Mouse (Mus musculus): ENCODE measurements around the gene Tubb4b. TPM values are rescaled to one million over a fixed set of nuclear protein-coding genes. Genes with fewer than 3 reads are reported as not detected.

Tubb4b gene
- polyA plus RNA-seq, 1 experiment from 2014 or later: 823 TPM

GRCm38 (mm10) chr2:25225811-25226379, 1.4 kb upstream of the Tubb4b start:
- H3K27me3 ChIP-seq (replicated peaks; ENCODE audit: control insufficient read depth, insufficient read depth, low read length): no peaks in the 10 kb centered on the region
- WGBS: 77% methylated on average over 8 of the region's 8 CpGs
- peak overlapping the region; percentile 74 for H3K9ac ChIP-seq (ENCODE audit: low read depth, low read length)
- H3K36me3 ChIP-seq (ENCODE audit: control insufficient read depth, insufficient read depth, low read length): peaks cover 9% of the 10 kb centered on the region
- DNase-seq (ENCODE audit: low spot score): no peak
- no peak for ATAC-seq (replicated peaks; ENCODE audit: low FRiP score)
- H3K4me2 ChIP-seq: peak overlapping the region; percentile 68
- peaks cover 6% of the 10 kb centered on the region for H3K4me1 ChIP-seq (replicated peaks; ENCODE audit: control insufficient read depth, insufficient read depth, low read length)
- peak overlapping the region; percentile 82 for H3K4me3 ChIP-seq (ENCODE audit: low read depth, low read length)
- peak overlapping the region; percentile 95 for H3K27ac ChIP-seq (ENCODE audit: low read depth, low read length)
- H3K9me3 ChIP-seq (ENCODE audit: control insufficient read depth, low read length): no peaks in the 10 kb centered on the region

DNA sequence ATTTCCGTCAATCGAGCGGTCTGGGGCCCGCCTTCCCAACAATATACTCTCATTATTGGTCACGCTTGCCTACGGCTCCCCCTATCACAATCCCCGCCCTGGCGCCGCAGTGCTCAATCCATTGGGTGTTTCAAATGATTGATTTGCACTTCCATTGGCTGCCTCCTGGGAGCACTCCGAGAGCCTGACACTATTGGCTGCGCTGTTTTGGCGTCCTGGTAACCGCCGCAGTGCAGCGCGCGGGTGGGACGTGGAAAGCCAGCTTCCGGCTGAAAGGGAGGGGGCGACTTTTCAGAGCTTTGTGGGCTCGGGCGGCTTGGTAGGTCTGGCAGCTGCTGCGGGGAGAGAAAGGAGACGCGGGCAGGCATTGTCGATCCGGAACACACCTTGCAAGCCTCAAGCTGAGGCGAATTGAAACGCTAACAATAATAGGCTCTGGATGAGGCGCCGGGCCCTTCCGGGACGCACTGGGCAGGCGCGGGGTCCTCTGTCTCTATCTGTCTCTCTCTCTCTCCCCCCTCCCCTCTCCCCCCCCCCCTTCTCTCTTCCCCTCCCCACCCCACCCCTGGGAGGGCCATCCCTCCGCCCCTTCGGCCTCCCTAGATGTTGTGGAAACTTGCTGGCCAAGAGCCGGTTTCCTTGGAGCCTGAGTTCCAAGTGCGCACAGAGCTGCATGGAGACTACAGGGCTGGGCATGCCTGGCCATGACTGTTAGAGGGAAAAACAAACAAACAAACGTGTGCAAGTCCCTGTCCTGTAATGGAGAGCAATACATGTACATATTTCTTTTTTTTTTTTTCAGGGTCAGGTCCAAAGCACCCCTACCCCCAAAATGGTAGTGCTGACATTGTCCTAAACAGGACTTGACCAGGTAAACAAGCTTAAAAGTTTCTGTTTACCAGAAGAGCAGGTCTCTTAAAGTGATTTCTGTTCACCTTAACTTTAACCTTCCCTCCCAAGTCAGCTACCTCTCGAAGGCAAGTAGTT, 557 bp upstream of the Tubb4b start:
- 2% methylated on average over 40 of the region's 41 CpGs for WGBS
- ATAC-seq (replicated peaks; ENCODE audit: low FRiP score) (peak; percentile 91), DNase-seq (ENCODE audit: low spot score) (peak; percentile 96)
- Histone ChIP-seq H3K4me1 (replicated peaks; ENCODE audit: control insufficient read depth, insufficient read depth, low read length) (peaks cover 6% of the 10 kb centered on the region), H3K27ac (ENCODE audit: low read depth, low read length) (peak overlapping the region; percentile 95), H3K9me3 (ENCODE audit: control insufficient read depth, low read length) (no peaks in the 10 kb centered on the region), H3K36me3 (ENCODE audit: control insufficient read depth, insufficient read depth, low read length) (peaks cover 9% of the 10 kb centered on the region), H3K27me3 (replicated peaks; ENCODE audit: control insufficient read depth, insufficient read depth, low read length) (no peaks in the 10 kb centered on the region), H3K4me2 (peak overlapping the region; percentile 68), H3K4me3 (ENCODE audit: low read depth, low read length) (peak overlapping the region; percentile 82), H3K9ac (ENCODE audit: low read depth, low read length) (peak overlapping the region; percentile 74)

DNA sequence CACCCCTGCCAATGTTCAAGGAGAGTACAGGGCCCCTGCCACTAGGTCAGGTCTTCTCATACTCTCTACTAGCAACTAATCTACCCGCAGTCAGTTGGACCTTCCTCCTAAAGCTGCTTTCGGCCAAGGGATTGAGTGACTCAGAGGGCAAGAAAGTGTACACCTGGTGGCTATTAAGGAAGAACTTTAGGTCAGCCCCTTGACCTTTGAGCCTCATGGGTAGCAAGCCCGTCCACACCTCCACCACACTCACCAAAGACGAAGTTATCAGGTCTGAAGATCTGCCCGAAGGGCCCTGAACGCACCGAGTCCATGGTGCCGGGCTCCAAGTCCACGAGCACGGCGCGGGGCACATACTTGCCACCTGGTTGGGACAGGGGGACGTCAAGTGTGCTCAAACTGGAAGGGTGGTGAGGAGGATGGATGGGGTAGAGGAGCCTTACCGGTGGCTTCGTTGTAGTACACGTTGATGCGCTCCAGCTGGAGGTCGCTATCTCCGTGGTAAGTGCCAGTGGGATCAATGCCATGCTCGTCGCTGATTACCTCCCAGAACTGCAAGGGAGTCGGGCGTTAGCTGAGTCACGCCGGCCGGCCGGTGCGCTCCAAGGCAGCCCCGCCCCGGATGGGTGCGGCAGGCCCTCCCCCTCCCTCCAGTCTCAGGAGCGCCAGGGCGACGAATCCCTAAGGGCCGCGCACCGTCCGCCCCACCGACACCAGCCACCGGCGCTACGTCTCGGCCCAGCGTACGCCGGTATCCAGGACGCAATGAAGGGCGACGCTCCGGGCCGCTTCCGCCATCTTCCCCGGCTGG, 616 bp downstream of the Tubb4b start:
- Histone ChIP-seq H3K36me3 (ENCODE audit: control insufficient read depth, insufficient read depth, low read length) (peaks cover 9% of the 10 kb centered on the region), H3K27me3 (replicated peaks; ENCODE audit: control insufficient read depth, insufficient read depth, low read length) (no peaks in the 10 kb centered on the region), H3K4me2 (peak overlapping the region; percentile 95), H3K27ac (ENCODE audit: low read depth, low read length) (peak overlapping the region; percentile 98), H3K4me3 (ENCODE audit: low read depth, low read length) (peak overlapping the region; percentile 82), H3K9ac (ENCODE audit: low read depth, low read length) (peak overlapping the region; percentile 88), H3K9me3 (ENCODE audit: control insufficient read depth, low read length) (no peaks in the 10 kb centered on the region), H3K4me1 (replicated peaks; ENCODE audit: control insufficient read depth, insufficient read depth, low read length) (peaks cover 6% of the 10 kb centered on the region)
- peak; percentile 85 for DNase-seq (ENCODE audit: low spot score)
- ATAC-seq (replicated peaks; ENCODE audit: low FRiP score): peak; percentile 79
- under 1% methylated on average over 53 of the region's 53 CpGs for WGBS

GRCm38 (mm10) chr2:25221331-25221772, 3.1 kb downstream of the Tubb4b start:
- no peak overlapping the region for H3K27ac ChIP-seq (ENCODE audit: low read depth, low read length)
- no peaks in the 10 kb centered on the region for H3K9me3 ChIP-seq (ENCODE audit: control insufficient read depth, low read length)
- no peak overlapping the region; the same call in 1 of the 2 replicates for H3K4me3 ChIP-seq (ENCODE audit: low read depth, low read length)
- no peak for DNase-seq (ENCODE audit: low spot score)
- ATAC-seq (replicated peaks; ENCODE audit: low FRiP score): no peak
- peaks cover 6% of the 10 kb centered on the region for H3K4me1 ChIP-seq (replicated peaks; ENCODE audit: control insufficient read depth, insufficient read depth, low read length)
- no peak overlapping the region for H3K9ac ChIP-seq (ENCODE audit: low read depth, low read length)
- no peaks in the 10 kb centered on the region for H3K27me3 ChIP-seq (replicated peaks; ENCODE audit: control insufficient read depth, insufficient read depth, low read length)
- WGBS: 62% methylated on average over 5 of the region's 5 CpGs
- peaks cover 9% of the 10 kb centered on the region for H3K36me3 ChIP-seq (ENCODE audit: control insufficient read depth, insufficient read depth, low read length)
- H3K4me2 ChIP-seq: no peak overlapping the region

DNA sequence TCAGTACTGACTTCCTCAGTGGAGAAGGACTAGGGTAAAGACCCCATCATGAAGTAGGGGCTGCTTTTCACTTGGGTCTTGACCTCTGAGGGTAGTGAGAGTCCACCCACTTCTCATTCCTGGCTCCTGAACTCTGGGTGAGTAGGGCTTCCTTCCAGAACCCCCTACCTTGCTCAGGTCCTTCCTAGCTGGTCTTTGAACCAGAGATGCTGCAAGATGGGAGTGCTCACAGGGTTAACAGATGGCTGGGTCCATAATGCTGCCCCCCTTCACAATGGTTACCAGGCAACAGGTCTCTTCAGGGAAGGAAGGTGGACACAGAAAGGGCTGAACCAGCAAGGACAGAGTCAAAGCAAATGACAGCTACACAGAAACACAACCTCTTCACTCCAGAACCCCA, 6.1 kb downstream of the Tubb4b start, which contains the start of gene Fam166a:
Fam166a (plus strand) TSS at position 301 of the 400 bp plus-strand sequence.
- H3K27me3 ChIP-seq (replicated peaks; ENCODE audit: control insufficient read depth, insufficient read depth, low read length): no peaks in the 10 kb centered on the region
- peaks cover 7% of the 10 kb centered on the region for H3K36me3 ChIP-seq (ENCODE audit: control insufficient read depth, insufficient read depth, low read length)
- no peak for ATAC-seq (replicated peaks; ENCODE audit: low FRiP score)
- no peaks in the 10 kb centered on the region for H3K9me3 ChIP-seq (ENCODE audit: control insufficient read depth, low read length)
- H3K27ac ChIP-seq (ENCODE audit: low read depth, low read length): no peak within 1 kb of the TSS
- H3K4me3 ChIP-seq (ENCODE audit: low read depth, low read length): no peak within 1 kb of the TSS
- H3K4me1 ChIP-seq (replicated peaks; ENCODE audit: control insufficient read depth, insufficient read depth, low read length): no peaks in the 10 kb centered on the region; the same call in 1 of the 2 replicates
- H3K9ac ChIP-seq (ENCODE audit: low read depth, low read length): no peak within 1 kb of the TSS
- no peak for DNase-seq (ENCODE audit: low spot score)
- H3K4me2 ChIP-seq: no peak within 1 kb of the TSS

GRCm38 (mm10) chr2:25217666-25218065, 6.8 kb downstream of the Tubb4b start:
- Histone ChIP-seq H3K4me1 (replicated peaks; ENCODE audit: control insufficient read depth, insufficient read depth, low read length) (no peaks in the 10 kb centered on the region), H3K4me2 (no peak overlapping the region), H3K9me3 (ENCODE audit: control insufficient read depth, low read length) (no peaks in the 10 kb centered on the region), H3K4me3 (ENCODE audit: low read depth, low read length) (no peak overlapping the region), H3K27me3 (replicated peaks; ENCODE audit: control insufficient read depth, insufficient read depth, low read length) (no peaks in the 10 kb centered on the region), H3K9ac (ENCODE audit: low read depth, low read length) (no peak overlapping the region), H3K36me3 (ENCODE audit: control insufficient read depth, insufficient read depth, low read length) (peaks cover 4% of the 10 kb centered on the region), H3K27ac (ENCODE audit: low read depth, low read length) (no peak overlapping the region)
- DNase-seq (ENCODE audit: low spot score): no peak
- 54% methylated on average over 2 of the region's 2 CpGs for WGBS
- ATAC-seq (replicated peaks; ENCODE audit: low FRiP score): no peak

- H3K36me3 ChIP-seq (ENCODE audit: control insufficient read depth, insufficient read depth, low read length): 0 out of 2 replicates have a peak, but pooled peaks cover 2% of the 10 kb centered on the region
- 76% methylated on average over 3 of the region's 3 CpGs for WGBS
- no peak within 1 kb of the TSS for H3K9ac ChIP-seq (ENCODE audit: low read depth, low read length)
- ATAC-seq (replicated peaks; ENCODE audit: low FRiP score): no peak
- peaks cover 13% of the 10 kb centered on the region for H3K4me1 ChIP-seq (replicated peaks; ENCODE audit: control insufficient read depth, insufficient read depth, low read length)
- no peak for DNase-seq (ENCODE audit: low spot score)
- no peaks in the 10 kb centered on the region for H3K9me3 ChIP-seq (ENCODE audit: control insufficient read depth, low read length)
- no peak within 1 kb of the TSS for H3K27ac ChIP-seq (ENCODE audit: low read depth, low read length)
- no peak within 1 kb of the TSS for H3K4me3 ChIP-seq (ENCODE audit: low read depth, low read length)
- no peak within 1 kb of the TSS for H3K4me2 ChIP-seq
- H3K27me3 ChIP-seq (replicated peaks; ENCODE audit: control insufficient read depth, insufficient read depth, low read length): no peaks in the 10 kb centered on the region
These were observed 10.1 kb downstream of the Tubb4b start, which contains the start of gene Stpg3 for GRCm38 (mm10) chr2:25214444-25214843. TSS of gene Stpg3 (minus strand) at chr2:25214637.

DNA sequence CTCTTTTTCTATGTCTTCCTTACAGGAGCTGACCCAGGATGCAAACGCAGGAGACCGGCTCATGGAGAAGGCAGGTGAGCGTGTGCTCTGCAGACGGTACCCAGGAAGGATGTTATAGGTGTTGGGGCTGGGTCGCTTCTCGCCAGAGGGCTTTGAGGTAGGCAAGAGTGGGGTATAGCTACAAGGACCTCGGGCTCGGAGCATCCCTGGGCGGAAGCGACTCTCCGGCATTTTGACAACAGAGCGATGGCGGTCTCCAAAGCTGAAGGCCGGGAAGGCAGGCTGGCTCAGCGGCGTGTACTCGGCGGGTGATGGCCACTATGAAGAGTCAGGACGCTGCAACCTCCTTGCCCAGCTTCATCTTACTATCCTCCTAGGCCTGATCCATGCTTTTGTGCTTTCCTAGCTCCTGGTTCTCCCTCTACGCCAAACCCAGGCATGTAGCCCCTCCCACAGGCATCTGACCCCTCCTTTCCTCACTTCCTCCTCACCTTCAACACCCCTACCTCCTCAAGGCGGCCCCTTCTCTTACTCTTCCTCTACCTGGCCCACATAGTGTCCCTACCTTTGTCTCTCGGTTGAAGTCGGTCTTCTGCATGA, 11.1 kb downstream of the Tubb4b start:
- Histone ChIP-seq H3K4me3 (ENCODE audit: low read depth, low read length) (no peak overlapping the region), H3K4me2 (no peak overlapping the region), H3K27me3 (replicated peaks; ENCODE audit: control insufficient read depth, insufficient read depth, low read length) (no peaks in the 10 kb centered on the region), H3K9ac (ENCODE audit: low read depth, low read length) (no peak overlapping the region), H3K4me1 (replicated peaks; ENCODE audit: control insufficient read depth, insufficient read depth, low read length) (peaks cover 16% of the 10 kb centered on the region), H3K36me3 (ENCODE audit: control insufficient read depth, insufficient read depth, low read length) (peaks cover 6% of the 10 kb centered on the region; the same call in 1 of the 2 replicates), H3K27ac (ENCODE audit: low read depth, low read length) (no peak overlapping the region), H3K9me3 (ENCODE audit: control insufficient read depth, low read length) (no peaks in the 10 kb centered on the region)
- DNase-seq (ENCODE audit: low spot score) (no peak), ATAC-seq (replicated peaks; ENCODE audit: low FRiP score) (no peak)
- 59% methylated on average over 23 of the region's 23 CpGs for WGBS
